Mouse (Mus musculus) right cerebral cortex, postnatal 25 days (tissue): ENCODE results near the gene Ccna1.

Experiments used
- DNase-seq: peaks from one replicate; pipeline ENCODE4 v3.0.0; 2022

Gene Ccna1

GRCm38 (mm10) chr3:55064396-55064795 is 9.1 kb upstream of the Ccna1 start:
- DNase-seq = peak; percentile 68

- DNase-seq = no peak
Measured at GRCm38 (mm10) chr3:55062653-55063052, 7.4 kb upstream of the Ccna1 start.

GRCm38 (mm10) chr3:55056376-55056775 is 1.1 kb upstream of the Ccna1 start:
- no peak for DNase-seq

GRCm38 (mm10) chr3:55055747-55056120 is 433 bp upstream of the Ccna1 start:
- no peak for DNase-seq

GRCm38 (mm10) chr3:55054231-55054630 is 1.1 kb downstream of the Ccna1 start:
- DNase-seq = no peak

- DNase-seq = peak; percentile 31
Measured at GRCm38 (mm10) chr3:55044601-55045370, 10.5 kb downstream of the Ccna1 start.

- no peak for DNase-seq
Measured at GRCm38 (mm10) chr3:55037608-55038007, 17.7 kb downstream of the Ccna1 start.

GRCm38 (mm10) chr3:55027271-55027840 is 27.9 kb downstream of the Ccna1 start:
- DNase-seq = no peak

- DNase-seq = no peak
Measured at GRCm38 (mm10) chr3:55025502-55025901, 29.8 kb downstream of the Ccna1 start.

- no peak for DNase-seq
Measured at GRCm38 (mm10) chr3:55023347-55023746, 32.0 kb downstream of the Ccna1 start.

GRCm38 (mm10) chr3:55022247-55022646 is 33.1 kb downstream of the Ccna1 start:
- no peak for DNase-seq

- DNase-seq = no peak
Measured at GRCm38 (mm10) chr3:55012536-55012935, 42.8 kb downstream of the Ccna1 start.

- no peak for DNase-seq
Measured at GRCm38 (mm10) chr3:55011681-55012080, 43.6 kb downstream of the Ccna1 start.

- no peak for DNase-seq
Measured at GRCm38 (mm10) chr3:55008965-55009741, 46.1 kb downstream of the Ccna1 start.

- DNase-seq = no peak
Measured at GRCm38 (mm10) chr3:55004036-55004435, 51.3 kb downstream of the Ccna1 start.

- no peak for DNase-seq
Measured at GRCm38 (mm10) chr3:55001677-55002076, 53.6 kb downstream of the Ccna1 start.
